Mouse (Mus musculus) mouse trophoblast stem cell (cell line): Measurements from ENCODE around the gene Kcnk4.

Source experiments
- in situ Hi-C, 2 experiments: fragments of 300-500 bp; cut with MseI, MboI; formaldehyde crosslinking; loops; 2 replicates in 1 of 2; 3 replicates in 1 of 2; pipeline ENCODE4 v1.15.1; 2025

The Kcnk4 gene

GRCm38 (mm10) chr19:6934195-6934977, at the start of gene Kcnk4:
TSS of gene Kcnk4 (minus strand) at chr19:6934515.
- in situ Hi-C loops, result no loop called here

GRCm38 (mm10) chr19:6983621-6984020, 49.3 kb upstream of the Kcnk4 start:
- in situ Hi-C loops, result no loop called here

GRCm38 (mm10) chr19:6981465-6981864, 47.1 kb upstream of the Kcnk4 start:
- in situ Hi-C loops, result no loop called here

- in situ Hi-C loops, result no loop called here
Observed at GRCm38 (mm10) chr19:6980381-6981093, 46.2 kb upstream of the Kcnk4 start, which contains the start of gene Fkbp2. TSS of gene Fkbp2 (minus strand) at chr19:6980501.

GRCm38 (mm10) chr19:6979486-6980380, 45.4 kb upstream of the Kcnk4 start:
- in situ Hi-C loops, result no loop called here

GRCm38 (mm10) chr19:6979001-6979479, 44.7 kb upstream of the Kcnk4 start:
- in situ Hi-C loops, result no loop called here

GRCm38 (mm10) chr19:6978639-6978974, 44.3 kb upstream of the Kcnk4 start:
- in situ Hi-C loops, result no loop called here

- in situ Hi-C loops, result no loop called here
Observed at GRCm38 (mm10) chr19:6977759-6978638, 43.7 kb upstream of the Kcnk4 start.

GRCm38 (mm10) chr19:6975537-6976521, 41.5 kb upstream of the Kcnk4 start, which contains the start of gene Plcb3:
TSS of gene Plcb3 (minus strand) at chr19:6976470.
- in situ Hi-C loops, result no loop called here

GRCm38 (mm10) chr19:6974211-6975205, 40.2 kb upstream of the Kcnk4 start, which contains the start of gene Ppp1r14b:
TSS of gene Ppp1r14b (plus strand) at chr19:6974968.
- in situ Hi-C loops, result no loop called here

- in situ Hi-C loops, result no loop called here
Observed at GRCm38 (mm10) chr19:6973581-6974190, 39.4 kb upstream of the Kcnk4 start.

- in situ Hi-C loops, result no loop called here
Observed at GRCm38 (mm10) chr19:6972247-6972917, 38.1 kb upstream of the Kcnk4 start.

- in situ Hi-C loops, result no loop called here
Observed at GRCm38 (mm10) chr19:6971644-6972043, 37.3 kb upstream of the Kcnk4 start.

GRCm38 (mm10) chr19:6970460-6971085, 36.3 kb upstream of the Kcnk4 start:
- in situ Hi-C loops, result no loop called here

- in situ Hi-C loops, result no loop called here
Observed at GRCm38 (mm10) chr19:6969665-6970381, 35.5 kb upstream of the Kcnk4 start.

- in situ Hi-C loops, result no loop called here
Observed at GRCm38 (mm10) chr19:6969291-6969664, 35.0 kb upstream of the Kcnk4 start.
